Mouse (Mus musculus): Measurements from ENCODE around the gene U2af2.
A peak's percentile ranks its signal among the peaks of the same experiment; 100 is the strongest.

U2af2 gene

GRCm38 (mm10) chr7:5037467-5037866 is 24.5 kb upstream of the U2af2 start:
- DNase-seq (ENCODE audit: low spot score in 2 of 2): no peak

GRCm38 (mm10) chr7:5038109-5038732 is 23.7 kb upstream of the U2af2 start, which contains the start of gene Zfp784:
Gene Zfp784 (minus strand): TSS chr7:5038446.
- DNase-seq (ENCODE audit: low spot score in 2 of 2): peak; percentile 96

GRCm38 (mm10) chr7:5038940-5039339 is 23.0 kb upstream of the U2af2 start:
- DNase-seq (ENCODE audit: low spot score in 2 of 2): no peak

- no peak for DNase-seq (ENCODE audit: low spot score in 2 of 2)
Observed at GRCm38 (mm10) chr7:5044981-5045380, 17.0 kb upstream of the U2af2 start.

DNA sequence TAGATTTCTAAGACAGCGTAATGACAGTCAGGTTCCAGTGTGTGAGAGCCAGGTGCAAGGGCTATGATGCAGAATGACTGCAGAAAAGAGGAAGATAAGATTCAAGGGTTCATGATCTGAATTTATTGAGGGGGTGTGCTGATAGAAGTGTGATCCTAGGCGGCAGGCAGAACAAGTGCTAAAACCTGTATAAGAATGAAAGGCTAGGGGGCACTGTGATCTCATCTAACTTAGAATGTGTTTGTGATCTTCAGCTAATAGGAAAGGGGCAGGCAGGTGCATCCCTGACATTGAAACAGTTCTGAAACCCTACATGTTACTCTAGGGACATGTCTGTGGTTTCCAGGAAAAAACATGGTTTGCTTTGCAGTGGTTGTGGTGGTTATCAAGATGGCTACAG is 15.8 kb upstream of the U2af2 start:
- DNase-seq (ENCODE audit: low spot score in 2 of 2): no peak

GRCm38 (mm10) chr7:5047313-5047712 is 14.6 kb upstream of the U2af2 start:
- peak in 1 of 2 experiments; percentile 40 for DNase-seq (ENCODE audit: low spot score in 2 of 2)

DNA sequence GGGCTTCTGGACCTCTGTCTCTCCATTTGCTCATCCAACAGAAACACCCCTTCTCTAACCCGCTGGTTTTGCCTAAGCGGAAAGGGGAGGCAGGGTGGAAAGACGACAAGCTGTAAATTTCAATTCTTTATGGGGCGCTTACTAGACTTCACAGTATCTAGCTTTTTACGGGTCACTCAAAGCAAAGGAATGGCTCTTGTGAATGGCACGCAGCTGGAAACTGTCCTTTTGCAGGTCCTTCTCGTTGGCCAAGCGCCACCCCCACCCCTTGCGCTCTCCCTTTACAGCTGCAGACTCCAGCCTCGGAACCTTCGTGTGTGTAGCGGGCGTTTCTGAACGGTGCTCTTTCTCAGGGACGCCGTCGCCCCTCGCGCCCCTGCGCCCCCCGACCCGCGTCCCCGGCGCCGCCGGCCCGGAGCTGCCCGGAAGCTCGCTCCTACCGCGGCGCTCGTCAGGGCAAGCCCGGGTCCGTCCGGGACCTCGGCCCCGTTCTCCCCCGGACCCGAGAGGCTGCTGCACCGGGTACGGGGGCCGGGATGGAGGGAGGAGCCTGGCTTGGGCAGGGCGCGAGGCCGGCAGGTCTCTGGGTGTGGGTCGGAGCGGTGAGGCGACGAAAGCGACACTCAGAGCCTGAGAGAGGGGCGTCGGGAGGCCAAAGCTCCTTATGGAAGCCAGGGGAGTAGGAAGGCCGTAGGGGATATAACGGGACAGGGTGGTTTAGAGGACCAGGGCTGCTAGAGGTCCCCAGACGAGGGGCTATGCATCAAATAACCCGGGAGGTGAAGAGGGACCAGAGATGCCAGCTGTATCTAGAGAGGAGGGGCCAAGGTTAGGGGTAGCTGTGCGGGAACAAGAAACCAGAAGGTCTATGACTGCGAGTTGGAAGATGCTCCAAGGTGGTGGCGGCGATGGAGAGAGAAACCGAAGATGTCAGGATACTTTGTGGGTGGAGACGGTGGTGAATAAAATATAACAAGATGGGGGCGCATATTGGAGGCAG is 10.4 kb upstream of the U2af2 start, which contains the start of gene Zfp580:
TSS of gene Zfp580 (plus strand) at position 346 of the 1,000 bp plus-strand sequence.
- DNase-seq (ENCODE audit: low spot score in 2 of 2): peak; percentile 75 to 76

GRCm38 (mm10) chr7:5052438-5052837 is 9.5 kb upstream of the U2af2 start:
- DNase-seq (ENCODE audit: low spot score in 2 of 2): no peak

- no peak for DNase-seq (ENCODE audit: low spot score in 2 of 2)
Observed at GRCm38 (mm10) chr7:5052931-5053343, 9.0 kb upstream of the U2af2 start.

GRCm38 (mm10) chr7:5053456-5054179 is 8.3 kb upstream of the U2af2 start:
- DNase-seq (ENCODE audit: low spot score in 2 of 2): no peak

GRCm38 (mm10) chr7:5056651-5057263 is 5.2 kb upstream of the U2af2 start:
- no peak for DNase-seq (ENCODE audit: low spot score in 2 of 2)

GRCm38 (mm10) chr7:5057381-5057780 is 4.6 kb upstream of the U2af2 start:
- DNase-seq (ENCODE audit: low spot score in 2 of 2): no peak

DNA sequence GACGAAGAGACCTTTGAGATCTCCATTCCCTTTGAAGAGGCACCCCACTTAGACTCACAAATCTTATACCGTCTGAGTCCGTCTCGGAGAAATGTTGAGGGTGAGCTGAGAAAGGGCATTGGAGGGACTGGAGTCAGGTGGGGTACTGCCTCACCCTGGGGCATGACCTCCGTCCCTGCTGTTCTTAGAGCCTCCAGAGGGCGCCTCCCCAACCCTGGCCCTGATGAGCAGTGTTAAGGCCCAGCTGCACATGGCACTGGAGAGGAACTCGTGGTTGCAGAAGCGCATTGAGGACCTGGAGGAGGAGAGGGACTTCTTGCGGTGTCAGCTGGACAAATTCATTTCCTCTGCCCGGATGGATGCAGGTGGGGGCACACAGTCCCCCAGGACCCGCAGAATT is 4.1 kb upstream of the U2af2 start:
- no peak for DNase-seq (ENCODE audit: low spot score in 2 of 2)

GRCm38 (mm10) chr7:5058631-5059030 is 3.3 kb upstream of the U2af2 start:
- no peak for DNase-seq (ENCODE audit: low spot score in 2 of 2)

DNA sequence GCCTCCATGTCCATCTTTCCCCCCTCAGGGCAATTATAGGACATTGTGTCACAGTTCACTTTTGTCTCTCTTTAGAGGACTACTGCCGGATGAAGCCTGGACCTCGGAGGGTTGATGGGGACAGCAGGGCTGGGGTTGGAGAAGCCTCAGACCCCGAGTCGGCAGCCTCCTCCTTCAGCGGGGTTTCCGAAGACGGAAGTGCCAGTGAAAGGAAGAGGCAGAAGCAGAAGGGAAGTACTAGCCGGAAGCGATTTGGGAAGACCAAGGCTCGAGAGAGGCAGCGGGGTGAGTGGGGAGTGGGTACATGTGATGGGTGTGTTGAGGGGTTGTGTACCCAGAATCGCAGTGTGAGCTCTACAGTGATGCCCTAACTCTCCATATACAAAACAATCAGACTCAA is 2.5 kb upstream of the U2af2 start:
- DNase-seq (ENCODE audit: low spot score in 2 of 2): peak in 1 of 2 experiments; percentile 25

DNA sequence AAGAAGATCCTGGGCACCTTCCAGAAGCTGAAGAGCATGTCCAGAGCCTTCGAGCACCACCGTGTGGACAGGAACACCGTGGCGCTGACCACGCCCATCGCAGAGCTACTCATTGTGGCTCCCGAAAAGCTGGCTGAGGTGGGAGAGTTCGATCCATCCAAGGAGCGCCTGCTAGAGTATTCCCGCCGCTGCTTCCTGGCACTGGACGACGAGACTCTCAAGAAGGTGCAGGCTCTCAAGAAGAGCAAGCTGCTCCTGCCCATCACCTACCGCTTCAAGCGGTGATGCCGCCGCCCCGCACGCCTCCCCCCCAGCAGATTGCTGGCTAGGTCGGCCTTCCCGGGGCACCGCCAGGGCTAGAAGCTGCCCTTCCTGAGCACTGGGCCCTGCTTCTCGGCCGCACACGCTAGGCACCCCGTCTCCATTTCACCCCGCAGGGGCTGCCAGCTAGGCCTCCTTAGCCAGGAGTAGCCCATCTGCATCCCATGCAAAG is 1.7 kb upstream of the U2af2 start:
- peak; percentile 70 to 75 for DNase-seq (ENCODE audit: low spot score in 2 of 2)

- peak; percentile 95 to 98 for DNase-seq (ENCODE audit: low spot score in 2 of 2)
Observed at GRCm38 (mm10) chr7:5060944-5061773, 784 bp upstream of the U2af2 start.

DNA sequence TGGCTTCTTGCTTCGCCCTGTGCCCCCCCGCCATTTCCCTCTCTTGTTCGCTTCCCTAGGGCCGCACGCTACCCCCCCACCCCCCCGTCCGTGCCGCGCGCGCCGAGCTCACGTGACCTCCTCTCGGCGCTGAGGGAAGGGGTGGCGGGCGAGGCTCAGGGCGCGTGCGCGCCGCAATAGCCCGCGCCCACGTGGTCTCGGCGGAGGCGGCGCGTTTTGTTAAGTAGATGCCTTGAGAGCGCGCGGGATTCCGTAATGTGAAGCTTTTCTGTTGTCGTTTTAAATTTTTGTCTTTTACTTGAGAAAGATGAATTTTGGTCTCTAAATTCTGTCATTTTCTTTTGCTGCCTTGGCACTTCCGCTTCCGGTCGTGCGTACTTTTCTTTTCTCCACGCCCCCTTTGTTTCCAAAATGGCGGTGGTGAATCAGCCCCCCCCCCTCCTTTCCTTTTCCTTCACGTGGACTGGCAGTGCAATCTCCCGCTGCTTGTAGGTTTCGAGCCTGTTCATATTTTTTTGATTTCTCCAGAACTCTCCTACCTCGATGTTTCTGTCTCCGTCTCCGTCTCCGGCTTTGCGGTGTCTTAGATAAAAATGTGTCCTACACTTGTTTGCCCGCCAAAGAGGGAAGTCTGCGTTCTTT is 538 bp downstream of the U2af2 start:
- peak in 1 of 2 experiments; percentile 55 for DNase-seq (ENCODE audit: low spot score in 2 of 2)

DNA sequence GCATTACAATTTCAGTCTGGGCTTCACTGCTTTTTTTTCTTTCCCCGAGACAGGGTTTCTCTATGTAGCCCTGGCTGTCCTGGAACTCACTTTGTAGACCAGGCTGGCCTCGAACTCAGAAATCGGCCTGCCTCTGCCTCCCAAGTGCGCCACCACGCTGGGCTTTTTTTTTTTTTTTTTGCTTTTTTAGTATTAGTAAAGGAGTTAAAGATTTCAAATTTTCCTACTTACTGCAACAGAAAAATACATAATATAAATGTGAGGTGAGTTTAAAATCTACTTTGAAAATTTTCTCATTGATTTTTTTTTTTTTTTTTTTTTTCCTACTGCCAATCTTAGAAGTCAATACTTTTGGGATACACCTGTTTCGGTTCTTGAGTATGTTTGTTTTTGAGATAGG is 2.9 kb downstream of the U2af2 start:
- DNase-seq (ENCODE audit: low spot score in 2 of 2): no peak

DNA sequence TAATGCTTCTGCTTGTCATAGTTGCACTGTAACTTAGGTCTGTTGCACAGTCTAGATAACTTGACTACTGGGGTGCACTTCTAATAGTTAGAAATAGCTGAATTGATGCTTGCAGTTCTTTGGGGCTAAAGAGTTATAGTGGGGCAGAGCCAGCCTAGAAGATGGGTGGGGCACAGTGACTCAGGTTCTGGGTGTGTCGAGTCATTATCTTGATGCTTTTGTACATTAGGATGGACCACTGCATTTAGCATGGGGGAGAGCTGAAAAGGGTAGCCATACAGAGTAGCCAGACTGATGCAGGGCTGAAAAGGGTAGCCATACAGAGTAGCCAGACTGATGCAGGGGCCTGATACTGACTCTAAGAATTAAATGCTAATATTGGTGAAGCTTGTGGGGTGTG is 11.6 kb downstream of the U2af2 start:
- DNase-seq (ENCODE audit: low spot score in 2 of 2): no peak

All from heart, adult 9 months (tissue).